Mouse (Mus musculus): ENCODE data around the gene Phc3.

- TF ChIP-seq CTCF (IDR thresholded peaks at IDR 0.05; ENCODE audit: low read depth, low read length), result no peak
- no peak for TF ChIP-seq POLR2A (IDR thresholded peaks at IDR 0.05; ENCODE audit: extremely low read depth, insufficient read depth, low read length)
Observed at GRCm38 (mm10) chr3:30860705-30861104, 108.5 kb downstream of the Phc3 start.

Measured in liver, adult 2 months (tissue).